Mouse (Mus musculus) A20 (cell line): ENCODE results near the gene Cacna2d4.
A peak's percentile ranks its signal among the peaks of the same experiment; 100 is the strongest.
"Not testable (repeated sequence)": the region's sequence is repeated elsewhere in the genome, so short reads cannot be mapped to it uniquely, and the experiment has no call there.

Experiments
- DNase-seq: peaks from one replicate; pipeline ENCODE4 v3.0.0-alpha.2; 2011; ENCODE audit warnings: low read depth, low spot score

Gene Cacna2d4

DNA sequence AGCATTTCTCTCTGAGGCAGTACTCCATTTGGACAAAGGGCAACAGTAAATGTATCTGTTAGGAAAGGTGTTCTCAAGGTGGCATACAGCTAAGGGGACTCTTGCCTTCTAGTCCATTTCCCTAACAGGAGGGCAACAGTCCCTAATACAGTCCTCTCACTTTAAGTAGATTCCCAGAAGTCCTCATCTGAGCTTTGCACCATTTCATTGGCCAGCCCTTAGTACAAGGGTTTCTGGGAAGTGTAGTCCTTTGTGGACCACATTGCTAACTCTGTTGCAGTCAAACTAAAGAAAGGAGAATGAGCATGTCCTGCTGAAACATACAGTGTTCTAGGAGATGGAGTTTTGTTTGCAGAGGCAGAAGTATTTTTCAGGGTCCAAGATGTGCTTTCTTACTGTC, 105.1 kb downstream of the Cacna2d4 start:
- DNase-seq, result no peak

DNA sequence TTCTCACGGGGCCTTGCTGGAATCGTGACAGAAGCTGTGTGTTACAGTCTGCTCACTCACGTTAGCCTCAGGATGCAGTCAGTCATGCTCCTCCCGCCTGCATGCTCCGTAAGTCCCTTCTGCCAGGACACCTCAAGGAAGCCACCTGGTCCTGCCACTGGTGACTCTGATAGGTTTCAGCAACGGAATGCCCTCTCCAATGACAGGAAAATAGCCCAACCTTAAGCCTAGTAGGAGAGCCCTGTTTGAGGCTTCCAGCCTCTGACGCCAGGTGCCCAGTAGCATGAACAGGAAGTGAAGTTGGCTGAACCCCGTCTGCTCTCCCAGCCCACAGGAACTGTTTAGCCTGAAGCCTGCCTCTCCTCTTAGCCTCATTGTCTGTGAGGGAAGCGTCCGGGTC, 109.9 kb downstream of the Cacna2d4 start:
- DNase-seq, result no peak

- no peak for DNase-seq
These were observed 111.5 kb downstream of the Cacna2d4 start for GRCm38 (mm10) chr6:119347813-119348212.

GRCm38 (mm10) chr6:119348234-119348633, 111.9 kb downstream of the Cacna2d4 start:
- peak; percentile 70 for DNase-seq

DNA sequence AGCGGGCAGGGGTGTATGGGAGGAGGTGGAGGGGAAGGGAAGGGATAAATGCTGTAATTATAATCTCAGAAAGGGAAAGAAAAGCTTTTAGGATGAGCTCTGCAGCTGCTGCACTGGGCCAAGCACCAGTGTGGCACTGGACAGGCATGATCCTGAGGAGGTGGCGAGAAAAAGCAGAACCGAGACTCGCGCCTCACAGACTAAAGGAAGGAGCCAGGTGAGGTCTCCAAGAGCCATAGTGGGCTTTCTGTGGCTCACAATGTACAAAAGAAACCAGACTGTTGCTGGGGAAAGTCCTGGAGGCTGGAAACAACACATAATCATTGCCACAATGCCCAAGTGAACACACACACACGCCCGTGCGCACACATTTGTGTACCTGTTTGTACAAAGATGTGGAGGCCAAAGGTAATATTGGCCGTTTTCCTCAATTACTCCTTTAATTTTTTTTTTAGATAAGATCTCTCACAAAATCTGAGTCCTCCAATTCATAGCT, 114.4 kb downstream of the Cacna2d4 start:
- peak; percentile 68 for DNase-seq

- DNase-seq, result no peak
These were observed 115.3 kb downstream of the Cacna2d4 start for GRCm38 (mm10) chr6:119351656-119352055.

GRCm38 (mm10) chr6:119352501-119352900, 116.2 kb downstream of the Cacna2d4 start:
- DNase-seq, result no peak

DNA sequence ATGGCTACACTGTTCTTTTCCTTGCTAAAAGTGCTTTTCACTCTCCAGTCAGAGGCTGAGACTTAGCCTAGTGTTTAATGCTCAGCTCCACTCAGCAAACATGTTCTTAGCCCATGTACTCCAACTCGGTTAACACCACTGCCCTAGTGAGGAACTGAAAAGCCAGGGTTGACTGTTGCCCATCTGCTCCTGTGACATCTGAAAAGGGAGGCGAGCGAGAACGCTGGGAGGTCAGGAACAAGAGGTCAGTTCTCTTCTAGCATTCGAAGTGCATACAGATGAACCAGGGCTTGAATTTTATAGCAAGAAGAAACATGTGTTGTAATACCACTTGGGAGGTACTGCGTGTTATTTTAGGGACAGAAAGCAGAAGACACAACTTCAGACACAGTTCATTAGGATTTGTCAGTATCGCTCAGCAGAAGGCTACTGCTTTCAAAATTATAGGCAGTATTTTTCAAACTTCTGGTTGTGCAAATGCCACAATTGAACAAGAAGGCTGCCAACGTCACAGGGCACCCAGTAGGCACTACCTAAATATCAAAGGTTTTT, 121.8 kb downstream of the Cacna2d4 start:
- peak; percentile 44 for DNase-seq

- peak; percentile 29 for DNase-seq
These were observed 123.9 kb downstream of the Cacna2d4 start for GRCm38 (mm10) chr6:119360250-119360649.

DNA sequence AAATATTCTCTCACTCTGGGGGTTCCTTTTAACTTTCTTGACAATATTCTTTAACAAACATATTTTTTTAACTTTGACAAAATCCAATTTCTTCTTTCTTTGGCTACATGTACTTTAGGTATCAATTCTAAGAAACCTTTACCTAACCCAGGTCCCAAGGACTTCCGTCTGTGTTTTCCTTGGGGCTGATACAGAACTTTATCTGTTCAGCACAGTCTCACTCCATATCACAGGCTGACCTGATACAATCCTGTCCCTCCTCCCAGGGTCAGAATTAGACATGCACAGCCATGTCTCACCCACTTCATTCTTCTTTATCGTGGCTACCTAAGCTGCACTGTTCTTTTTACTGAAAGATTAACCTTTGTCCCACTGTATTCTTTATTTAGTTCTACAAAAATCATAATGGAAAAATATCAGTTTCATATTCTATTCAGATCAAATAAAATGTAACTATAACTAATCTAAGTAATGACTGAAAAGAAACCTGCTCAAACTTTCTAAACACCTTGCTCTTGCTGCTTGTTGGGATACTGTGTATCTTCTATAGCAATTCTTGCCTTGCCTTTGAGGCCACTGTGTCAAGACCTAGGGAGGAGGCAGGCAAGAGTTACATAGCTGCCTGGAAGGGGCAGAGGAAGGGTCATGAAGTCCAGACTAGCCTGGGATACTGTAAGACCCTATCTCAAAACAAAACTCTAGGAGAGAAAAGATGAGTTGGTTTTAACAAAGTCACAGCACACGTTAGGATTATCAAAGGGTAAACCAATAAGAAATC, 124.8 kb downstream of the Cacna2d4 start:
- no peak for DNase-seq

DNA sequence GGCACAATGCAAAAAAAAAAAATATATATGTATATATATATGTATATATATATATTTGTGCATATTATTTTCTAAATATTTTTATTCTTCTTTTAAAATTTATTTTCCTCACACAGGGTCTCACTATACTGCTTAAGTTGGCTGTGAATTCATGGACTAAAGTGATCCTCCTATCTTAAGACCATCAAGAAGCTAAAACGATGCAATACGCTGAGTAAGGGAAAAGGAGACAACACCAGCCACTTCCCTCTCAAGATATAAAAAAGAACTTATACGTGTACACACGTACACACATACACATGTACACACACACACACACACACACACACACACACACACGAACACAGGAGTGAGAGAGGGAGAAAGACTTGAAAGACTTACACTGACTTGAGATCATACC, 127.3 kb downstream of the Cacna2d4 start:
- DNase-seq, result no peak

DNA sequence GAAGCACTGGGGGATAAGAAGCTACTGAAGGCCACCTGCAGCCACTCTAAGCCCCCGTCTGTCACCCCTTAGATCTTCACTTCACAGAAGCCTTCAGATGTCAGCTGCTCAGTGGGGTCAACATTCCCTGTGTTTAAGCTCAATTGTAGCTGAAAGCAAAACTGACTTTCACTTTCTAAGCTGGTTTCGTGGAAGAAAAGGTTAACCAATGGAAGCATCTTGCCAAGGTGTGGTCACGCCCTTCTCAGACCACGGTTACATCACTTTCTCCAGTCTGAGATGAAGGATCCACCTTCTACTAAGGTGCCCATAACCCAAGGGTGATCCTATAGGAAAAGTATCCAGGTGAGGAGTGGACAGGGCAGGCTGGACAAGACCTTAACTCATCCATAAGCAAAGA, 130.5 kb downstream of the Cacna2d4 start:
- DNase-seq, result not testable (repeated sequence)

DNA sequence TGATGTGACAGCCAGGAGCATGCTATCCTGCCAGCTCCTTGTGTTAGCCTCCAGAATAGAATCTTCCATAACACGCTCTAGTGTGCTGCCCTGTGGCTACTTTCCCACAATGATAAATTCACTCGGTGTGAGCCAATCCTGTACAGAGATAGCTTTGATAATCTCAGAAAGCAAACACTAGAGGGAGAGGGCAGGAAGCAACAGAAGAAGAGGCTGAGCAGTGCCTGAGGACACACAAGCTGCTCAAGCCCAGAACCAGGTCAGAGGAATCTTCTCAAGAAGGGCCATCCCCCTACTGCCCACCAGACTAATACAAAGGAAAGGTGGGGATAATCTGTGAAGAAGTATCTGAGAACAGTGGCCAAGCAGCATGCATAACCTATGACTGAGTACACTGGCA, 131.1 kb downstream of the Cacna2d4 start:
- no peak for DNase-seq

GRCm38 (mm10) chr6:119371624-119372023, 135.3 kb downstream of the Cacna2d4 start:
- DNase-seq, result peak; percentile 47

DNA sequence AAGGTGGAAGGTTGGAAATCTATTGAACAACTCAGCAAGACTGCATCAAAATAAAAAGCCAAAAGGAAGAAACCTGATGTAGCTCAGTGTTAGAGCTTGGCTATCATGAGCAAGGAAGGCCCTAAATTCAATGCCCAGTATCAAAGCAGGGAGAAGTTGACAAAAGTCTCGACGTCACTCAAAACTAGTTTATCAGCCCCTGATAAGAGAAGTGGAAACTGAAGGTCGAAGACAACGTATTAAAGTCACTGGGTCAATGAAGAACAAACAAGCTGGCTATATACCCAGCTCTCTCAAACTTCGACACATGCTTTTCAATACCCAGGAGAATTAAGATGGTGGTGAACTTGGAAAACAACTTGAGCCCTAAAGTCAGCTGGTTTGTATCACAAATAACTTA, 135.9 kb downstream of the Cacna2d4 start:
- DNase-seq, result no peak

DNA sequence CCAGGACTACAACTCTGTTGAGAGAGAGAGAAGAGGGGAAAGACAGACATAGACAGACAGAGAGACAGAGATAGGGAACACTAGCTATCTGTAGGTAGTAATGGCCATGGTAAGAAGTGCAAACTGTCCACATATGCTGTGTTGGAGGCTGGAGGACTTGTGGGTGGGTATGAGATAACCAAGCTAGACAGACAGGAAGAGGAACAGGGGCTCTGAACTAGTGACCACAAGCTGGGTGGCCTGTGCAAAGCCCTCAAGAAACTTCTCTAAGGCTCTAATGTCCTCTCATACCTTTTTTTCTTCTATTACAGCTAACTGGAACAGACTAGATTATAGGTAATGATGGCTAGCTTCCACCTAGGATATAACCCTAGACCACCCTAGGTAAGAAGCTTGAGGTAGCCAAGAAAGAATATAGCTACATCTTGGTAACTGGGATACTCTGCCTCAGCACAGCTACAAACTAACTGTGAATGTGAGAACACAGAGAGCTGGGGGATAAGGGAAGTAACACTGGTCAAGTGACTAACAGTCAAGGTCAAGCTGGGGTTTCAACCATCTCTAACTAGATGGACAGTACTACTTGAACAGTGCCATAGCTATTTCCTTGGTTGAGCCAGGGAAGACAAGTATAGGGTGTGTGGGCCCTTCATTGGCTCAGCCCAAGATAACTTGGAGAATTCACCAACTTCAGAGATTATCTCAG, 136.8 kb downstream of the Cacna2d4 start:
- no peak for DNase-seq

GRCm38 (mm10) chr6:119375035-119375434, 138.7 kb downstream of the Cacna2d4 start:
- no peak for DNase-seq

GRCm38 (mm10) chr6:119377613-119378012, 141.3 kb downstream of the Cacna2d4 start:
- DNase-seq, result no peak

GRCm38 (mm10) chr6:119378631-119379030, 142.3 kb downstream of the Cacna2d4 start:
- no peak for DNase-seq

DNA sequence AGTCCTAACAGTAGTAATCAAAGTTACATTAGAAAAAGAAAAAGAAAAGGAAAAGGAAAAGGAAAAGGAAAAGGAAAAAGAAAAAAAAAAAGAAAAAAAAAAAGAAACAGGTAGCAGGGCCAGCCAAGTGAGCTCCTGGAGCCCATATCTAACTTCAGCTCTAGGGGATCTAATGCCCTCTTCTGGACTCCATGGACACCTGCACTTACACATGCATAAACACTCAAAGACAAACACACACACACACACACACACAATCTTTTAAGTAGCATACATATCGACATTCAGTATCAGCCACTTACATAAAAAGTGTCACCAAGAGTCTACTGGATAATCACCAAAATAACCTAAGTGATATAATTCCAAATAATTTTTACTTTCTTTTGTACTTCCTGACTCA, 149.3 kb downstream of the Cacna2d4 start:
- DNase-seq, result peak; percentile 38

DNA sequence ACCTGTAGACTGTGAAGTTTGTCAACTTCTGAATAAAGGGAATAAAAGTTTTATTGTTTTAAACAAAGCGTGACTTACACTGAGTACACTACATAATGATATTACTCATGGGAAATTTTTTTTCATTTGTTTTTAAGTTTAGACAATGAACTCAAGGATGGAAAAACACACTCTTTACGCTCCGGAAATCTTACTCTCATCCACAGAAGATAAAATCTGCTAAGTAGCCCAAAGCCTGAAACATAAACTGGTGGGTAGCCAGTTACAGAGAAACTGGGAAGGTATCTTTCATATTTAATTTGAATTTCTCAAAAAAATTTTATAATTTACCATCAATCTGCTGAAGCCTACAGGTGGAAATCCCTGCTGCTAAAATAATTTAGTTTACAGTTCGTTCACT, 150.1 kb downstream of the Cacna2d4 start:
- DNase-seq, result no peak

DNA sequence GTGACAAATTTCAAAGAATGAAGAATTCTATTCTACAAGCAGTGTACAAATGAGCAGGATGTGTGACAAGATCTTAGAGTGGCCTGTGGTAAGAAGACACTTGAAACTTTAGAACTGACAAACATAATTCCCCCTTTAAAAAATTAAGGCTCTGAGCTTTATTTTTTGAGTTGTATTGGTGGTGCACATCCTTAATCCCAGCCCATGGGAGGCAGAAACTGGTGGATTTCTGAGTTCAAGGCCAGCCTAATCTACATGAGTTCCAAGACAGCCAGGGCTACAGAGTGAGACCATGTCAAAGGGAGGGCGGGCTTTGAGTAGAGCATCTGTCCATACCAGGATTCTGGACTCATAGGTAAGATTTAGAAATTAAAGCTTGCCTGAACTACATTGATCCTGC, 150.5 kb downstream of the Cacna2d4 start:
- no peak for DNase-seq
